Mouse (Mus musculus): ENCODE data around the gene Ccng2.

DNA sequence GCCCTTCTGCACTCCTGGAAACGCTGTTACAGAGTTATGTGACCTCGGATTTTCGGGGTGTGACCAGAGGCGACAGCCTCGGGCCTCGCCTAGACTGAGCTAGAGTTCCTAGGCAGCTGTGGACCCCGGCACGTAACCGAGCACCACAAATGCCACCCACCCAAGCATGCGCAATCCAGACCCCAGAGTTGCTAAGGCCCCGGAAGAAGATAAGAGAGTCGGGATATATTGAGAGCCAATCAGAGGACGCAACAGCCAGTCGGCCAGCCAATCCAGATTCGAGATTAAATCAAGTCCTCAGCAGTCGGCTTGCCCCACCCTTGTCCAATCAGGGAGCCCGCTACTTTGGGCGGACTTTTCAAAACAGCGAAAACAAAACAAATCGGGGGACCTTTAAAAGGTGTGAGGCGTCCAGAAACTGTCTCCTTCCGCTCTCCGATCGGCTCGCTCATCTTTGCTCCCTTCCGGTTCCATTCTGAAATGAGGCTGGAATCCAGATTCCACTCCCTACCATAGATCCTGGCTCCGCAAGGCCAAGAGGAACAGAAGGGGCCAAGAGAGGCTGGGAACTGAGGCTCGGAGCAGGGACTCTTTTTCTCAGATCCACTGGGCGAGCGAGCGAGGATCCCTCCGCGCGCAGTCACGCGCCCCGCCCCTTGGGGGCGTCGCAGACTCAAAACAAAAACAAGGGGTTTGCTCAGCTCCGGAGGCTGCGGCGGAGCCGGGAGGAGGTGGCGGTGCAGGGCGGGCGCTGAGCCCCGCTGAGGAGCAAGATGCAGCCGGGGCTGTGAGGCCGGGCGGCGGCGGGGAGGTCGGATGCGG is at the start of gene Ccng2:
- TF ChIP-seq TAL1 (conservative IDR thresholded peaks at IDR 0.05; ENCODE audit: low read depth, low read length) (no peak), GATA1 (IDR thresholded peaks at IDR 0.05; ENCODE audit: borderline replicate concordance, low read length) (no peak)

Measured in G1E (cell line).